Mouse (Mus musculus) forebrain, embryonic 14.5 days (tissue): ENCODE results near the gene Olfr789. TPM values are rescaled to one million over a fixed set of nuclear protein-coding genes. Genes with fewer than 3 reads are reported as not detected.

Experiments used
- polyA plus RNA-seq: library from polyadenylated mRNA; unstranded; fragments of >200 nt; fragmentation: Nextera tagmentation; extraction: Ambion mirVana; gene quantifications from 2 replicates; pipeline ENCODE4 v1.2.1, GENCODE M21; 2014

The Olfr789 gene
- polyA plus RNA-seq, 1 experiment from 2014 or later: not detected

Other genes with a start within 250 kb of the Olfr789 start
- not detected in 2 replicates for gene Olfr774, start 248.5 kb upstream of the Olfr789 start, polyA plus RNA-seq
- gene Olfr775, start 236.3 kb upstream of the Olfr789 start, polyA plus RNA-seq: not detected in 2 replicates
- gene Olfr776, start 225.6 kb upstream of the Olfr789 start, polyA plus RNA-seq: not detected in 2 replicates
- gene Olfr777, start 213.3 kb upstream of the Olfr789 start, polyA plus RNA-seq: not detected in 2 replicates
- gene Olfr780, start 166.6 kb upstream of the Olfr789 start, polyA plus RNA-seq: not detected in 2 replicates
- not detected in 2 replicates for gene Olfr781, start 155.9 kb upstream of the Olfr789 start, polyA plus RNA-seq
- not detected in 2 replicates for gene Olfr782, start 135.9 kb upstream of the Olfr789 start, polyA plus RNA-seq
- gene Olfr784, start 100.7 kb upstream of the Olfr789 start, polyA plus RNA-seq: 0.09 TPM in 1 of 2 replicates, not detected in the other
- not detected in 2 replicates for gene Olfr785, start 79.3 kb upstream of the Olfr789 start, polyA plus RNA-seq
- gene Olfr786, start 57.4 kb upstream of the Olfr789 start, polyA plus RNA-seq: not detected in 2 replicates
- gene Olfr787, start 22.9 kb upstream of the Olfr789 start, polyA plus RNA-seq: not detected in 2 replicates
- gene Olfr788, start 13.8 kb upstream of the Olfr789 start, polyA plus RNA-seq: not detected in 2 replicates
- not detected in 2 replicates for gene Olfr790, start 13.7 kb downstream of the Olfr789 start, polyA plus RNA-seq
- not detected in 2 replicates for gene Olfr791, start 37.0 kb downstream of the Olfr789 start, polyA plus RNA-seq
- gene Olfr792, start 54.4 kb downstream of the Olfr789 start, polyA plus RNA-seq: not detected in 2 replicates
- not detected in 2 replicates for gene Olfr794, start 82.9 kb downstream of the Olfr789 start, polyA plus RNA-seq
- not detected in 2 replicates for gene Olfr796, start 127.8 kb downstream of the Olfr789 start, polyA plus RNA-seq
- not detected in 2 replicates for gene Olfr798, start 143.2 kb downstream of the Olfr789 start, polyA plus RNA-seq
- not detected in 2 replicates for gene Olfr799, start 152.7 kb downstream of the Olfr789 start, polyA plus RNA-seq
- gene Olfr800, start 172.9 kb downstream of the Olfr789 start, polyA plus RNA-seq: not detected in 2 replicates
- gene Olfr801, start 189.1 kb downstream of the Olfr789 start, polyA plus RNA-seq: not detected in 2 replicates
- not detected in 2 replicates for gene Olfr802, start 203.4 kb downstream of the Olfr789 start, polyA plus RNA-seq
- gene Olfr803, start 209.5 kb downstream of the Olfr789 start, polyA plus RNA-seq: not detected in 2 replicates
- gene Olfr804, start 218.5 kb downstream of the Olfr789 start, polyA plus RNA-seq: not detected in 2 replicates
- not detected in 2 replicates for gene Olfr805, start 244.6 kb downstream of the Olfr789 start, polyA plus RNA-seq